Mouse (Mus musculus) spleen, adult 12 weeks (tissue): ENCODE results near the gene Pex13.

ENCODE experiments used
- DNase-seq: peaks from one replicate; pipeline ENCODE4 v3.0.0; 2022; ENCODE audit warnings: low spot score

Gene Pex13

DNA sequence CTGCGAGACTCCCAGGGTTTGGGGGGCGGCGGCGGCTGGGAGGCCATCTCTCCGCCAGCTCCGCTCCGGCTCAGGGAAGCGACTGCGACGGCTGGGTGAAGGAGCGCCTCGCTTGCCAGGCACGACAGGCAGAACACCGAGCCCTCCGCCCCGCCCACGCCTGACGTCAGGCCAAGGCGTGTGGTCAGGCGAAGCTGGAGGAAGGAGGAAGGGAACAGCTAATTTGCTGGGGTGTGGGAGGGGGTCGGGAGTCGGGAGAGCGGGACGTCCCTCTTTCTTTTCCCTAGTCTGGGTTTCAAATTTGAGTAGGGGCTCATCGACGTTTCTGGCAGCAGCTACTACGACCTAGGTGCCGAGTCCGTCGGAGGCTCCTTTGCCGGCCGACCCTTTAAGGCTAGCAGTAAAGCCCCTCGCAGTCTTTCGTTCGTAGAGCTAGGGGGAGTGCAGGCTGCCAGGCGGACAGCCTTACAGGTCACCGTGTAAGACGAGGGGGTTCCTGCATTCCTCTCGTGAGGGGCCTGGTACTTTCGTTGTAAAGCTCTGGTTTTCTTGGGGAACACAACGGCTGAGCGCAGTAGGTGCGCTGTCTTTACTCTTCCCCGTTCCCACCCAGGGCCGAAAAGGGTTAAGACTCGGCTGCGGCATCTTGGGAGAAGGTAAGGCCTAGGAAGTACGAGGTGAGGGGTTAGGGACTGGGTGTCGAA is at the start of gene Pex13:
Gene Pex13 (minus strand): TSS at position 162 of the 704 bp plus-strand sequence.
- DNase-seq = peak; percentile 83

- DNase-seq = no peak
These were observed 46.5 kb upstream of the Pex13 start for GRCm38 (mm10) chr11:23712299-23712698.

DNA sequence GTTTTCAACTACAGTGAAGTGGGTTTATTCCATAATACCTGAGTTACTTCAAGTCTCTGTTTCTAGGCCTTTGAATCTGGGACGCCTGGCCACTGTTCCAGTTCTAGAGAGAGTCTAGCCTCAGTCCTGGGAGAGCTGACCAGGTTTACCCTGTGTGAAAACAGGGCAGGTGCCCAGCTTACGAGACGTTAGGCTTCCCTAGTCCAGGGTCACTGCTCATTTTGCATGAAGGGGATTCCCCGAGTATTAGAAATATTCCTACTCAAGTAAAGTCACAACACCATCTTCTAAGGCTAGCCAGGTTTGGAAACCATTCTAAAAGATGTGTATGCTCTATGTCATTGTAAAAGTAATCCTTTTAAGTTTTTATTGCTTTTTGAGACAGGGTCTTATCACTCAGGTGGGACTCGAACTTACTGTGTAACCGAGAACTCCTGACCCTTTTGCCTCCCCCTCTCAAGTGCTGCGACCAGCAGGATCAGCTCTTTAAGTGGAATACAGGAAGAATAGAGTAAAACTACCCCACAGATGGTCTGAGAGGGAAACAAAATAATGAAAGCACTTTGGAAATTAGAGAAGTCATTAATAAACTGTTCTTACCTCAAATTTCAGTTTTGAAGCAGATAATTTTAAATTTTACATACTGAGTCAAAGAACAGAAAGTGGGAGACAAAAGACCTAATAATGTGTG is 39.0 kb upstream of the Pex13 start:
- DNase-seq = no peak

DNA sequence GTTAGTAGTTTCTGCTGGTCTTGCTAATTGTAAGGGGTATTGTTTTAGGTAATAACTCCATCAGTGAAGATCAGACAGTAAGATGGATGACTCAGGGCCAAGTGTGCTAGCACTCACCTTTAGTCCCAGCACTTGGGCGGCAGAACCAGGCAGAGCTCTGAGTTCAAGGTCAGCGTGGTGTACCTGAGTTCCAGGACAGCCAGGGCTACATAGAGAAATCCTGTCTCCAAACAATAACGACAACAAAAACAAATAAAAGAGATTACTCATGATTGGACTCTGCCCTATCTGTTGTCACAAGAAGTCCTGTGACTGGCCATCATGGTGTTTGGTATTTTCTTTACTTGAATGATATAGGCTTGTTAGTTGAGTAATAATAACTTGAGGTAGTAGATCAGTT is 36.1 kb upstream of the Pex13 start:
- DNase-seq = no peak

DNA sequence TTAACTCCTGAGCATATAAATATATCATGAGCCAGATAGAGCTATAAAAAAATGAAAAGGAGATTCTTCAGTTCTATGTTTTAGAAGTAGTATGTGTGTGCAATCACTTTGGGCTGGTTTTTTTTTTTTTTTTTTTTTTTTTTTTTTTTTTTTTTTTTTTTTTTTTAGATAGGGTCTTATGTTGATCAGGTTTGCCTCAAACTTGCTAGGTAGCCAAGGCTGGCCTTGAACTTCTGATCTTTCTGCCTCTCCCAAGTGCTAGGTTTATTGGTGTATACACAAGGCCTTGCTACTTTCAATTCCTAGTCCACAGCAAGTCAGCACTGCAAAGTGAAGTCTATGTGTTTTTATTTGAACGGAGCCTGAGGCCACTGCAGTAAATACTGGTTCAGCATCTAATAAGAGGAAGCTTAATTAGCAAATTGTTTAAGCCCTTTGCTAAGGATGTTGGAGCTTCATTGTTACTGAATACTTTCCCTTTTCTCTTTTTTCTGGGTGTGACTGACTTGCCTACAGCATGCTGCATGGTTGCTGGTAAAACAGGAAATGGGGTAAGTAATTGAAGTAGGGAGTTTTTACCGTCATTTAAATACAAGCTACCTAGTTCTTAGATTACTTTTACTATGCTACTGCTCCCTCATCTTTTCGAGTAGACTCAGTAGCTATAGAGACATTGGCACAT is 33.8 kb upstream of the Pex13 start:
- no peak for DNase-seq

DNA sequence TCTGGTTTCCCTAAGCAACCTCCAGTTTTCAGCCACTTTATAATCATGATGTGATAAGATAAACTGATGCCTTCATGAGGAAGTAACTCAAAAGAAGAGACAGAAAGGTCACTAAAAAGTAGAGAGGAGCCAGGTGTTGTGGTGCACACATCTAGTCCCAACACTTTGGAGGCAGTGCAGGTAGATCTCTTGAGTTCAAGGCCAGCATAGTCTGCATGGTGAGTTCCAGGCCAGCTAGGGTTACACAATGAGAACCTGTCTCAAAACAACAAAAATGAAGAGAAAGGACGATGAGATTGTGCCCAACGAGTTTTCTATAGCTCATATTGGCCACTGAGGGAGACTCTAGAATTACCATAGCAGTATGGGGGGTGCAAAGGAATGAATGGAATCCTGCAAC is 32.8 kb upstream of the Pex13 start:
- no peak for DNase-seq

DNA sequence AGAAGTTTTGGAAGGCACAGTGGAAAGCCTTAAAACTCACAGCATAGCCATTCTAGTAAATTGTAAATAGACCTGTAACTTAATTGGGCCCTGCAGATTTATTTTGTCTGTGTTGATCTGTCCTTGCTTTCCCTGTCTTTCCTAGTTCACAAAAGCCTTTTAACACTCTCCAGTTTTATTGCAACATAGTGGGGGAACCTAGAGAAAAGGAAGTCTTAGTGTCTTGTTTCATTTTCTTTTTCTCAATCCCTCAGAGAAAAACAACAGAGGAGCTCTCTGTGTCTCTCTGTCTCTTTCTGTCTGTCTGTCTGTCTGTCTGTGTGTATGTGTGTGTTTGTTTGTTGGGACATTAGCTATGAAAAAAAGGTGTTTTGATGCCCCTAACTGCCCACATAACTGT is 30.1 kb upstream of the Pex13 start:
- DNase-seq = no peak

DNA sequence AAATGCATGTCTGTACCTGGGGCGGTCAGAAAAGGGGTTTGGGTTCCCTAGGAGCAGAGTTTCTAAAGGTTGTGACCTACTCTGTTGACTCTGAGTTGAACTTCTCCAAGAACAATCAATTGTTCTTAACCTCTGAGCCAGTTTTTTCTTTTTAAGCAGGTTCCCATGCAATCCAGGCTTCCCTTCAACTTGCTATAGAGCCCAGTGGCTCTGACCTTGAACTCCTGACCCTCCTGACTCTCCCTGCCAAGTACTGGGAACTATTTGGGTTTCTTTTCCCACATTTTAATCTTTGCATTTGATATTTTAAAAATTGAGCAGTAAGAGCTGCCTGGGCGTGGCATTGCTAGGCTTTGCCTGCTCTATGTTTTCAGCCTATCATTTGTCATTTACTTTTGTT is 27.5 kb upstream of the Pex13 start:
- no peak for DNase-seq

- DNase-seq = no peak
These were observed 22.3 kb upstream of the Pex13 start for GRCm38 (mm10) chr11:23688060-23688459.

GRCm38 (mm10) chr11:23686671-23687070 is 20.9 kb upstream of the Pex13 start:
- no peak for DNase-seq

GRCm38 (mm10) chr11:23682561-23682960 is 16.8 kb upstream of the Pex13 start:
- no peak for DNase-seq

DNA sequence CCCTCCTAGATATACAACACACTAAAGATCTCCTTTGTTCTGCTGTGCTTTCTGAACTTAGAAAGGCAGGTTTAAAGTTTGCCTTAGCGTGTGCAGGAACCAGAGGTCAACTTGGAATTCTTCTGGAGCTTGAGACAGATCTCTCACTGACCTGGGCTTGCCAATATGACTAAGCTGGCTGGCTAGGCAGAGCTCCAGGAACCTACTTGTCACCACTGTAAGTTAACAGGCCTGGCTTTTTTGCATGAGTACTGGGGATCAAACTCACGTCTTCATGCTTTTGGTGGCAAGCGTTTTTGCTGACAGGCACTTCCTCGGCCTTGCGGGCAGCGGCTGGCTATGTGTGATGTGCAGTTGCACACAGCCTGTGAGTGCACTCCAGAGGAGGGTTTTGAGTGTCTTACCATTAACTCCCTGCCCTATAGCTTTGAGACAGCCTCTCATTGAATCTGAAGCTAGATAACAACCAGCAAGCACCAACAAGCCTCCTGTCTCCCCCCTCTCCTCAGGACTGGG is 14.7 kb upstream of the Pex13 start:
- DNase-seq = no peak

- DNase-seq = peak; percentile 40
These were observed 13.4 kb upstream of the Pex13 start for GRCm38 (mm10) chr11:23679044-23679642.

- no peak for DNase-seq
These were observed 10.3 kb upstream of the Pex13 start for GRCm38 (mm10) chr11:23676100-23676499.

- no peak for DNase-seq
These were observed 6.5 kb upstream of the Pex13 start for GRCm38 (mm10) chr11:23672256-23672749.

DNA sequence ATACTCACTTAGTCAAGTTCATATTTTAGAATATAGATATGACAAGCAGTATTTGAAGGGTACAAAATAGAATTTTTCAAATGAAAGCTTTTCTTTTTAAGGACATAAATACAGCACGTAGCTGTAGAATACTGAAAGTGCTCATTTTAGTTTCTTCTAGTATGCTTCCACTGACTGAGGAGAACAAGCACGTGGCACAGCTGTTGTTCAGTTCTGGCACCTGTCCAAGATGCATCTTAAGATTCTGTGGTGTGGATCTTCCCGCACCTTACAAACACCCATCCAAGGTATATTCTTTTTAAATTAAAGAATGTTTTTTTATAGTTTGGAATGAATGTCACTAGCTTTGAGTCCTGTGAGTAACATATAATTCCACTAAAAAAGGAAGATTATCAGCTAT is 1.4 kb upstream of the Pex13 start:
- DNase-seq = no peak

GRCm38 (mm10) chr11:23666526-23666925 is 767 bp upstream of the Pex13 start:
- no peak for DNase-seq

DNA sequence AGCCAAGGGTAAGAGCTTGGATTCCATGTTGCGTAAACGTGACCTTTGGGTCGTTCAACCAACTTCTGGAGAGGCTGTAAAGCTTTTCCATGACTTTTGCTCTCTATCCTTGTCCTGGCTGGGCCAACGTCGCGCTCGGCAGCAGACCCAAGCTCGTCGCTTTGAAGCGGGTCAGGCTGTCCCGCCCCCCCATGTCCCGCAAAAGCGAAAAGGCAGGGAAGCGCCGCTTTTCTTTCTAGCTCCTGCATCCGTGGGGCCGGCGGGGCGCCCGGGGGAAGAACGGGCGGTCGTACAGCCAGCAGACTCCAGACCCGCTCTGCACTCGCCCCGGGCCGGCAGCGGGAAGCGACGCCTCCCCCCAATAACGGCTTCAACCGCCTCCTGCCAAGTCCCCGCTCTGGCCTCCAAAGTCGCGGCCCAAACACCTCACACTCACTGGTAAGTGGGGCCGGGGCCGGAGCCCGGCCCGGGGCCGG is 410 bp downstream of the Pex13 start, which contains the start of gene Pus10:
Gene Pus10 (plus strand): TSS at position 364 of the 476 bp plus-strand sequence.
- no peak for DNase-seq

DNA sequence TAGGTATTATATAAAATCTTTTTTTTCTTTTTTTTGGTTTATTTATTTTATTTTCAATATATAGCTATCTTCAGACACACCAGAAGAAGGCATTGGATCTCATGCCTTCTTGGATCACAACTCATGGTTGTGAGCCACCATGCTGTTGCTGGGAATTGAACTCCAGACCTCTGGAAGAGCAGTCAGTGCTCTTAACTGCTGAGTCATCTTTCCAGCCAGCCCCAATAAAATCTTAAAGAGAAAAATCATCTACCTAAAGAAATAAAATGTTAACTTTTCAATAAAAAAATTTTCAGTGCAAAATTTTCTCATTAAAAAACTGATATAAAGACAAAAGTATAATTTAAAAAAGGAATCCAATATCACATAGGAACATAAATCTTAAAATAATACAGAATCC is 1.5 kb downstream of the Pex13 start:
- DNase-seq = no peak

DNA sequence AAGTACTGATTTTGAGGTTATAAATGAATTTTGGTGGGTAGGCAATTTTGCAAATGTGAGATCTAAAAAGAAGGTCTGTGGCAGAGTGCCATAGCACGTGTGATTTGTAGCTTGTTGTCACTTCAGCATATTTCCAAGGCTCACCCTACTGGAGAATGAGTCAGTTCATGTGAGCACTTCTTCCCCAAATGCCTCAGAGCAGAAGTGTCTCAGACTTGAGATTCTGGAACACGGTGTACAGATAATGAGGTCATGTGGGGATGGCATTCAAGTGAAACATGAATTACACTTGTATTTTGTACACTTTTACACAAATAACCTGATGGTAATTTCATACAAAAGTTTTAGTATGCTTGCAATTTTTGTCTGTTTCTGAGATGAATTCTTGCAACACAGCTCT is 8.0 kb downstream of the Pex13 start:
- no peak for DNase-seq

DNA sequence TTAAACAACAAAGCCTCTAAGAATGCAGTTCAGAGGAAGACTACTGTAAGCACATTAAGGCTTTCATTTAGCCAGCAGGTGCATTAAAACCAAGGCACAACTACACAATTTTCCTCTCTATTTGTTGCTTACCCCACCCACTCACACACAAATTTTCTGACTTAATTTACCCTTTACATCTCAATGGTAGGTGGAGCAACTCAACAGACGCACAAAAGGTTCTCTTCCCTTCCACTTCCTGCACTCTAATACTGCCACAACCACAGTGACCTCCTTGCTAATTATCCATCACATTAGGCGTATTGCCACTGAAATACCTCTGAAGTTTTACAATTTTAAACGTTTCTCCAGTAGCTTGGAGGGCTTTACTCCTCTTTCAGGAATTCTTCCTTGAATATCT is 12.1 kb downstream of the Pex13 start:
- no peak for DNase-seq

DNA sequence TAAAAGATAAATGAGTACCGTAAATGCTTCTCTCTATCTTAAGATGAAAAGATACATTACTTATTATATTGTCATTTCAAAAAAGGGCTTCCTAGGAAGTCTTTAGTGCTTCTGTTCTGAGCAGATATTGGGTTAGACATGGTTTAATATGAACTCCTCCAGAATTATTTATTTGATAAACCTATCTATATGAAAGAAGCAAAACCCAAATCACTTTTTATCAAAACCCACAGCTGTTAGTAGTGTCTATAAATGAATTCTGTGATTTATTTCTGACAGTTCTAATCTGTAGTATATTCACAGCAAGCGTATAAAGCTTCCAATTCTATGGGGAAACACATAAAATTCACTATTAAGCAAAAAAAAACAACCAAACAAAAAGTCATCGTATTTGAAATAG is 17.9 kb downstream of the Pex13 start:
- DNase-seq = no peak
